Mouse (Mus musculus) heart, adult 2 months (tissue): ENCODE measurements at regions not wholly inside any gene's neighbourhood (a gene's known extent, or its start where the extent isn't known, plus 50 kb on each side); places are given as distances from the start of the nearest gene placed in this dataset.

ENCODE experiments used
- DNase-seq, 2 experiments: peaks; one replicate each; pipeline ENCODE4 v3.0.0; 2021
- H3K27ac ChIP-seq: fragments of 200-600 bp; 2 replicates; pipeline ENCODE4 v1.8.1; 2022
- H3K27me3 ChIP-seq: fragments of 200-500 bp; 2 replicates; pipeline ENCODE4 v1.6.1; 2012; ENCODE audit warnings: mild to moderate bottlenecking, low read length, inconsistent platforms, mixed read lengths; ENCODE audit not compliant: control insufficient read depth, insufficient read depth
- H3K36me3 ChIP-seq: fragments of 200-500 bp; 2 replicates; pipeline ENCODE4 v1.6.1; 2012; ENCODE audit warnings: low read length, inconsistent platforms; ENCODE audit not compliant: control insufficient read depth, insufficient read depth
- H3K4me1 ChIP-seq: fragments of 200-500 bp; 2 replicates; pipeline ENCODE4 v1.6.1; 2011; ENCODE audit warnings: low read length; ENCODE audit not compliant: control insufficient read depth, insufficient read depth
- H3K4me3 ChIP-seq: fragments of 200-600 bp; 2 replicates; pipeline ENCODE4 v1.8.1; 2022
- H3K79me2 ChIP-seq: fragments of 200-500 bp; replicated peaks from 2 replicates; pipeline ENCODE4 v1.6.1; 2012; ENCODE audit warnings: mild to moderate bottlenecking, inconsistent platforms, low read length, moderate library complexity, mixed read lengths; ENCODE audit not compliant: control insufficient read depth, insufficient read depth
- H3K9ac ChIP-seq: fragments of 200-500 bp; 2 replicates; pipeline ENCODE4 v1.6.1; 2012; ENCODE audit warnings: low read depth, mild to moderate bottlenecking, control low read depth, inconsistent platforms, low read length, mixed read lengths
- CTCF ChIP-seq: fragments of 200-600 bp; IDR thresholded peaks from 2 replicates; pipeline ENCODE4 v1.8.1; 2022; ENCODE audit warnings: antibody characterized with exemption, mild to moderate bottlenecking, moderate library complexity
- EP300 ChIP-seq: fragments of 200-500 bp; IDR thresholded peaks from 2 replicates; pipeline ENCODE4 v1.6.1; 2011; ENCODE audit warnings: low read depth, low read length, control low read depth; ENCODE audit not compliant: insufficient read depth
- POLR2A ChIP-seq: fragments of 200-500 bp; IDR thresholded peaks from 2 replicates; pipeline ENCODE4 v1.6.1; 2011; ENCODE audit warnings: mild to moderate bottlenecking, low read depth, low read length, control low read depth; ENCODE audit not compliant: insufficient read depth
- WGBS: fragments of 180-500 bp; shearing (Covaris S2); methylation state at CpG from one replicate; pipeline ENCODE4 v1.1.7; 2018; 5-methylcytosine and 5-hydroxymethylcytosine counted together
- intact Hi-C: fragments of 180-260 bp; cut with DNase I; formaldehyde crosslinking; loops from one replicate; pipeline ENCODE4 v1.15.1; 2025

DNA sequence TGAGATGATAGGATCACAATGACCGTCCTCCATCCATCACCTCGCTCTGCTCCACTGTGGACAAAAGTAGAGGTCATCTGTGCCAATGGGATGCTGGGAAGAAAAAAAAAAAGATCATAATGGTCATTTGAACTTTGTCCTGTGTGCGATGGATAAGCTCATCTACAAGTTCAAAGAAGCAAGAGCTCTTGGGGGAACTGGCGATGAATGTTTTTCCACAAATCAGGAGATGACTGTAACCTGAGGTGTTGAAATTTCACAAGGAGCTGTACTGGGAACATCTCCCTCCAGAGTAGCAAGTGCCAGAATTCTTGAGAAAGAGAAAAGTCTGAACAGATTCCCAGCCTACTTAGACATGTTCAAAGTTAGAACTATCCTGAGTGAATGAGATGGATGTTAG is 287.0 kb downstream of the Tns3 start:
- Histone ChIP-seq H3K27me3 (no peaks in the 10 kb centered on the region), H3K79me2 (no peaks in the 10 kb centered on the region), H3K36me3 (no peaks in the 10 kb centered on the region), H3K9ac (no peak overlapping the region), H3K4me1 (peaks cover 1% of the 10 kb centered on the region; the same call in 1 of the 2 replicates), H3K27ac (no peak overlapping the region), H3K4me3 (no peak overlapping the region)
- intact Hi-C loops: no loop called here
- DNase-seq: no peak
- 76% methylated on average over 4 of the region's 4 CpGs for WGBS
- TF ChIP-seq POLR2A (no peak), EP300 (no peak), CTCF (no peak)

DNA sequence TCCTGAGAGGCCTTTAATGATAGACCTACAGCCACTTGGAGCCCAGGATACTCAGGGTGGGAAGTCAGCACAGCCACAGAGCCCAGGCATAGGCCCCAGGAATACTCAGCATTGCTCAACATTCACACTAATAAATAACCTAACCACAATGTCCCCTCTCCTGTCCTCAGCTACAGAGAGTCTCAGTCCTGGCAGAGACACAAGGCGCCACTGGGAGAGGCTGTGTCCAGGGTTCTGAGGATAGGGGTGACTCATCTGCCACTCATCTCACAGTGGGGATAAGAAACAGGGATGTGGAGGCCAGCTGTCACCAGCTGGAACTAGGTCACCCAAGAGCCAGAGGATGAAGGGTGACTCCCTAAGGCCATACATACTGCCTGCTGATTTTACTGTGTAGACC is 298.8 kb downstream of the Tns3 start:
- no peaks in the 10 kb centered on the region for H3K27me3 ChIP-seq
- WGBS: 73% methylated on average over 1 of the region's 1 CpGs
- TF ChIP-seq CTCF (no peak), EP300 (no peak), POLR2A (no peak)
- no peak overlapping the region for H3K27ac ChIP-seq
- H3K79me2 ChIP-seq: no peaks in the 10 kb centered on the region
- DNase-seq: peak; percentile 31 to 62
- H3K9ac ChIP-seq: no peak overlapping the region
- no peaks in the 10 kb centered on the region for H3K4me1 ChIP-seq
- H3K4me3 ChIP-seq: no peak overlapping the region
- no peaks in the 10 kb centered on the region for H3K36me3 ChIP-seq
- intact Hi-C loops: loop anchor here (5.0 kb wide), 1 partner anchor 362 kb away; no protein-coding TSS in a partner anchor

DNA sequence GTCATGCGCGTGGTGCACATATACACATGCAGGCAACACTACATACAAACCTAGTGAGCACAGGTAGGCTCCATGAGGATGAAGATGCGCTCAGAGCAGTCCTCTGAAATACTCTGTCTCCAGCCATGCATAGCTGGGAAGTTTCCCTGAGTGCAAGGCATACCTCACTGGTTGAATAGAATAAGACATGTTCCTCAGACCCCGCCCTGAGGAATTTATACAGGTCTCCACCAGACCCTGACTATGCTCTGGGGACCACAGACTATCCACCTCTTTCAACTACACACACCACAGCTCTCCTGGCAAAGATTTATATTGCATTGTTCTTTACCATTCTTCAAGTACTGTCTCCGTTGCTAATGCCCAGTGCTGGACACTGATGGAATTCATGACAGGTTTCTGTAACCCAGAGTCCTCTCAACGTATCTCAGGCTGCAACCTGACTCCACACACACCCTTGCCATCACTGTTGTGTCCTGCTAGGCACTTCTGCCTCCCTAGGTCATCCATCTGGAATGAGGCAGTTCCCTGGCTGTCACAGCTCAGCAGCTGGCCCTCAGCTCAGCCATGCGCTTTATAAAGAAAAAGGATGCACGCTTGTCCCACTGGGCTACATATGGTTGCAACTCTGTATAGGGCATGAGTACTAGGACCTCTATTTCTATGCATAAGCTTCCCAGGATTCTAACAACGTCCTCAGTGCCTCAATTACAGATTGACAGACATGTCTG is 299.5 kb downstream of the Tns3 start:
- DNase-seq: no peak
- 74% methylated on average over 9 of the region's 9 CpGs for WGBS
- intact Hi-C loops: loop anchor here (5.0 kb wide), 1 partner anchor 362 kb away; no protein-coding TSS in a partner anchor
- Histone ChIP-seq H3K27ac (no peak overlapping the region), H3K4me3 (no peak overlapping the region), H3K79me2 (no peaks in the 10 kb centered on the region), H3K36me3 (no peaks in the 10 kb centered on the region), H3K4me1 (no peaks in the 10 kb centered on the region), H3K27me3 (no peaks in the 10 kb centered on the region), H3K9ac (no peak overlapping the region)
- TF ChIP-seq EP300: no peak
- no peak for TF ChIP-seq CTCF
- TF ChIP-seq POLR2A: no peak

DNA sequence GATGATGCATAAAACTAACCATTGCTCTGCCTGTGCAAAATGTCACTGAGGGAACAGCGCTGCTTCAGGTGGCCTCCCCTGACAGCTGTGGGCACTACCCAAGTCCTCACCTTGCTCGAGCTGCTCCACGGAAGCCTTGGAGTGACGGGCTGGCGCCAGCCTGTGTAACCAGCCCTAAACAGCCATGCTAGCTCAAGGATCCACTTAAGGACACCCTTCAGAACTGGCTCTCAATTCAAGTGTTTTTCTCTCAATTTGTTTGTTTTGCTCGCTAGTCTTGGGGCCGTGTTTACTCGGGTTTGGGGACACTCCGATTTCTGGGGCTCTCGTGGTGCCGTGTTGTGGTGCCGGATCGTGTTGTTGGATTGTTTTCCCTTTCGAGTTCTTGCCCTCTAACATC is 319.4 kb downstream of the Tns3 start:
- no peak overlapping the region for H3K4me3 ChIP-seq
- H3K79me2 ChIP-seq: no peaks in the 10 kb centered on the region
- H3K27me3 ChIP-seq: no peaks in the 10 kb centered on the region
- no peak for DNase-seq
- intact Hi-C loops: no loop called here
- H3K36me3 ChIP-seq: no peaks in the 10 kb centered on the region
- TF ChIP-seq POLR2A (no peak), CTCF (no peak), EP300 (no peak)
- H3K4me1 ChIP-seq: no peaks in the 10 kb centered on the region
- 77% methylated on average over 14 of the region's 14 CpGs for WGBS
- H3K9ac ChIP-seq: no peak overlapping the region
- no peak overlapping the region for H3K27ac ChIP-seq

DNA sequence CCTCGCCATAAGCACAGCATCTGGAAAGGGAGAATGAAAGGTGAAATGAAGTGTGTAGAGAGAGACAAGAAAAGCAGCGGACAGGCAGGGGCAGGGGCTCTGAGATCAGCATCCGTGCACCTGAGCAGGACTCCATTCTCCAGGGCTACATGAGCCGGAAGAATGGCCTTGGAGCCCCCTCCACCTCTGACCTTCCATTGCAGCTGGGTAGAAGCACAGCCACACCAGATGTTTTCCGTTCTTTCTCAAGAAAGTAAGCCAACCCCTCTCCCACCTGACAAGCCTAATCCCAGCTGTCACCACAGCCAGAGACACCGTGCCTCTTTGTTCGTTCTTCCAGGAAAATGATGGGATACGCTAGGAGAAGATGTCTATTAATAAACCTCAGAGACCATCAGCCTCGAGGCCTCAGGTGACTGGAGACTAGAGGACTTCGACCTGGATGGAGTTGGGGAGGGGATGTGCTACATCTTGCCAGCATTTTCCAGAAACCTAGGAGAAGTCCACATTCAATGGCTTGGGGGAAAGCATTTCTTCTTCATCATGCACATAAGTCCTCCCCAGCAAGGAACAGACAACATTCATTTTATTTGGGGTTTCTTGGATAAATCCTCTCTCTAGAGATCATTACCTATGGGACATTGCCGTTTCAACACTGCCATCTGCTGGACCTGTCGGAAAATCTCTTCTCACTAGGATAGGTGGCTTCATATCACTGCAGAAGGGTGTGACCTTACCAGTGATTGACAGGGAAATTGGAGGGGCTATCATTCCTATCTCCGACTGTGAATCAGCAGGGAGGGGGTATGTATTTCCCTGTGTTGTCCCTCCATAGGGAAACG is 361.8 kb downstream of the Tns3 start:
- Histone ChIP-seq H3K27ac (no peak overlapping the region), H3K79me2 (no peaks in the 10 kb centered on the region), H3K27me3 (no peaks in the 10 kb centered on the region), H3K4me3 (no peak overlapping the region), H3K9ac (no peak overlapping the region), H3K36me3 (no peaks in the 10 kb centered on the region), H3K4me1 (no peaks in the 10 kb centered on the region)
- intact Hi-C loops: loop anchor here (2.0 kb wide), 2 partner anchors 1092 to 1100 kb away; no protein-coding TSS in a partner anchor
- DNase-seq: peak; percentile 15 to 33
- 45% methylated on average over 14 of the region's 14 CpGs for WGBS
- TF ChIP-seq CTCF (peak; percentile 79), POLR2A (no peak), EP300 (no peak)

DNA sequence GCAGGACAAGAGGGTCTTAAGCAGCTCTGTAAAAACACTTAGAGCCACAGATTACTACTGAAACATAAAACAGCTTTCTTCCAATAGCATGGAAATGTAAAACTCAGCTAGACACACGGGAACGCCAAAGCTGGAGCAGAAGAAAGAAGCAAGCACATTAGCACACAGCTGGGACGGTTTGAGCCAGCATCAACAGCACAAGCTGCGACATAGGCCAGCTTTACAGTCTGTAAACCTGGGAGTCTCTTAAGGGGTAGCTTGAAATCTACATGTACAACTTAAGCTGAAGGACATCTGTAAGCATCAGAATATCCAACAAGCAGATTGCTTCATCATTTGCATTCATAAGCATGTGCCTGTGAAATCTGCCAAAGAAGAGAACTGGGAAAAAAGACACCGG is 366.9 kb downstream of the Tns3 start:
- no peaks in the 10 kb centered on the region for H3K27me3 ChIP-seq
- intact Hi-C loops: no loop called here
- no peak overlapping the region for H3K9ac ChIP-seq
- H3K4me3 ChIP-seq: no peak overlapping the region
- 75% methylated on average over 5 of the region's 5 CpGs for WGBS
- no peaks in the 10 kb centered on the region for H3K4me1 ChIP-seq
- no peaks in the 10 kb centered on the region for H3K79me2 ChIP-seq
- H3K27ac ChIP-seq: no peak overlapping the region
- H3K36me3 ChIP-seq: no peaks in the 10 kb centered on the region
- TF ChIP-seq EP300 (no peak), POLR2A (no peak), CTCF (no peak)
- DNase-seq: no peak
